Mouse (Mus musculus) neural tube, embryonic 11.5 days (tissue): ENCODE data around the gene Ninj2. TPM values are rescaled to one million over a fixed set of nuclear protein-coding genes. Genes with fewer than 3 reads are reported as not detected.

Source experiments
- ATAC-seq: fragments of 200-750 bp; cut with Nextera tagmentation; 2 replicates; pipeline ENCODE4 v1.8.0; 2017; ENCODE audit warnings: moderate number of reproducible peaks, mild to moderate bottlenecking, moderate TSS enrichment, moderate library complexity; ENCODE audit not compliant: insufficient read depth, low FRiP score, low TSS enrichment
- DNase-seq: peaks from one replicate; pipeline ENCODE4 v3.0.0-alpha.2; 2015; ENCODE audit warnings: low spot score
- H3K27ac ChIP-seq: fragments of 300-500 bp; sonication (generic); 2 replicates; pipeline ENCODE4 v1.5.1; 2014; ENCODE audit warnings: low read depth, mild to moderate bottlenecking, low read length
- H3K27me3 ChIP-seq: fragments of 300-500 bp; sonication (generic); 2 replicates; pipeline ENCODE4 v1.6.1; 2014; ENCODE audit warnings: mild to moderate bottlenecking, low read length, mixed read lengths; ENCODE audit not compliant: control insufficient read depth, insufficient read depth
- H3K36me3 ChIP-seq: fragments of 300-500 bp; sonication (generic); 2 replicates; pipeline ENCODE4 v1.6.1; 2014; ENCODE audit warnings: mild to moderate bottlenecking, low read length, moderate library complexity, mixed read lengths; ENCODE audit not compliant: control insufficient read depth, insufficient read depth
- H3K4me1 ChIP-seq: fragments of 300-500 bp; sonication (generic); 2 replicates; pipeline ENCODE4 v1.6.1; 2014; ENCODE audit warnings: low read length, mixed read lengths; ENCODE audit not compliant: control insufficient read depth, insufficient read depth
- H3K4me2 ChIP-seq: fragments of 300-500 bp; sonication (generic); 2 replicates; pipeline ENCODE4 v1.6.1; 2014; ENCODE audit warnings: low read depth, mild to moderate bottlenecking, moderate library complexity
- H3K4me3 ChIP-seq: fragments of 300-500 bp; sonication (generic); 2 replicates; pipeline ENCODE4 v1.5.1; 2014; ENCODE audit warnings: low read depth, low read length
- H3K9ac ChIP-seq: fragments of 300-500 bp; sonication (generic); 2 replicates; pipeline ENCODE4 v1.6.1; 2014; ENCODE audit warnings: mild to moderate bottlenecking, low read length
- H3K9me3 ChIP-seq: fragments of 300-500 bp; sonication (generic); 2 replicates; pipeline ENCODE4 v1.6.1; 2016; ENCODE audit warnings: low read length; ENCODE audit not compliant: control insufficient read depth
- WGBS: fragments of 180-500 bp; shearing (Covaris S2); extraction: QIAGEN DNeasy Blood & Tissue Kit; methylation state at CpG from one replicate; pipeline ENCODE4 v1.1.7; 2014; 5-methylcytosine and 5-hydroxymethylcytosine counted together
- polyA plus RNA-seq: library from polyadenylated mRNA; unstranded; fragments of >200 nt; fragmentation: Nextera tagmentation; extraction: Ambion mirVana; gene quantifications from 2 replicates; pipeline ENCODE4 v1.2.1, GENCODE M21; 2014

The Ninj2 gene
- not detected in 2 replicates for polyA plus RNA-seq

- Histone ChIP-seq H3K27ac (no peak within 1 kb of the TSS), H3K36me3 (no peaks in the 10 kb centered on the region), H3K4me3 (no peak within 1 kb of the TSS), H3K9me3 (no peaks in the 10 kb centered on the region), H3K27me3 (no peaks in the 10 kb centered on the region), H3K9ac (no peak within 1 kb of the TSS), H3K4me2 (no peak within 1 kb of the TSS), H3K4me1 (no peaks in the 10 kb centered on the region)
- ATAC-seq: no peak
- no peak for DNase-seq
- 65% methylated on average over 11 of the region's 11 CpGs for WGBS
Observed at GRCm38 (mm10) chr6:120093100-120093499, at the start of gene Ninj2. Gene Ninj2, plus strand, starts transcription at chr6:120093350.

GRCm38 (mm10) chr6:120045406-120045805, 47.7 kb upstream of the Ninj2 start:
- Histone ChIP-seq H3K27ac (no peak overlapping the region), H3K27me3 (no peaks in the 10 kb centered on the region)

GRCm38 (mm10) chr6:120047705-120048292, 45.4 kb upstream of the Ninj2 start:
- H3K9me3 ChIP-seq: no peaks in the 10 kb centered on the region
- H3K4me2 ChIP-seq: no peak overlapping the region
- no peaks in the 10 kb centered on the region for H3K27me3 ChIP-seq
- H3K4me3 ChIP-seq: no peak overlapping the region
- H3K27ac ChIP-seq: no peak overlapping the region
- H3K36me3 ChIP-seq: no peaks in the 10 kb centered on the region
- H3K9ac ChIP-seq: no peak overlapping the region
- no peak for DNase-seq
- ATAC-seq: no peak
- H3K4me1 ChIP-seq: no peaks in the 10 kb centered on the region
- 83% methylated on average over 7 of the region's 7 CpGs for WGBS

More at GRCm38 (mm10) chr6:120045406-120045805, 47.7 kb upstream of the Ninj2 start:
- H3K9me3 ChIP-seq: no peaks in the 10 kb centered on the region
- 87% methylated on average over 4 of the region's 4 CpGs for WGBS
- no peak overlapping the region for H3K4me3 ChIP-seq
- no peak overlapping the region for H3K4me2 ChIP-seq
- no peaks in the 10 kb centered on the region for H3K36me3 ChIP-seq
- H3K9ac ChIP-seq: no peak overlapping the region
- ATAC-seq: no peak
- no peaks in the 10 kb centered on the region for H3K4me1 ChIP-seq
- DNase-seq: no peak

- no peaks in the 10 kb centered on the region for H3K27me3 ChIP-seq
- H3K9ac ChIP-seq: no peak overlapping the region
- no peak overlapping the region for H3K4me2 ChIP-seq
- no peaks in the 10 kb centered on the region for H3K4me1 ChIP-seq
- WGBS: 81% methylated on average over 6 of the region's 6 CpGs
- H3K36me3 ChIP-seq: no peaks in the 10 kb centered on the region
- no peak overlapping the region for H3K27ac ChIP-seq
- DNase-seq: no peak
- ATAC-seq: no peak
- no peak overlapping the region for H3K4me3 ChIP-seq
- H3K9me3 ChIP-seq: no peaks in the 10 kb centered on the region
Observed at GRCm38 (mm10) chr6:120054412-120054811, 38.7 kb upstream of the Ninj2 start.

GRCm38 (mm10) chr6:120055666-120056540, 37.2 kb upstream of the Ninj2 start:
- H3K4me1 ChIP-seq: no peaks in the 10 kb centered on the region
- H3K4me3 ChIP-seq: no peak overlapping the region
- no peaks in the 10 kb centered on the region for H3K36me3 ChIP-seq
- WGBS: 68% methylated on average over 2 of the region's 2 CpGs
- no peak overlapping the region for H3K27ac ChIP-seq
- DNase-seq (no peak), ATAC-seq (no peak)
- H3K9ac ChIP-seq: no peak overlapping the region
- no peak overlapping the region for H3K4me2 ChIP-seq
- H3K9me3 ChIP-seq: no peaks in the 10 kb centered on the region
- no peaks in the 10 kb centered on the region for H3K27me3 ChIP-seq

GRCm38 (mm10) chr6:120062934-120063333, 30.2 kb upstream of the Ninj2 start:
- no peak overlapping the region for H3K4me3 ChIP-seq
- H3K9ac ChIP-seq: no peak overlapping the region
- no peaks in the 10 kb centered on the region for H3K27me3 ChIP-seq
- H3K4me1 ChIP-seq: no peaks in the 10 kb centered on the region
- no peak overlapping the region for H3K4me2 ChIP-seq
- no peak overlapping the region for H3K27ac ChIP-seq
- no peaks in the 10 kb centered on the region for H3K9me3 ChIP-seq
- H3K36me3 ChIP-seq: no peaks in the 10 kb centered on the region
- DNase-seq (no peak), ATAC-seq (no peak)
- 88% methylated on average over 5 of the region's 5 CpGs for WGBS

- Histone ChIP-seq H3K4me3 (no peak overlapping the region), H3K27me3 (no peaks in the 10 kb centered on the region), H3K9ac (no peak overlapping the region), H3K4me1 (no peaks in the 10 kb centered on the region), H3K4me2 (no peak overlapping the region), H3K9me3 (no peaks in the 10 kb centered on the region), H3K36me3 (no peaks in the 10 kb centered on the region), H3K27ac (no peak overlapping the region)
- DNase-seq: no peak
- 39% methylated on average over 2 of the region's 2 CpGs for WGBS
- ATAC-seq: no peak
Observed at GRCm38 (mm10) chr6:120064627-120065026, 28.5 kb upstream of the Ninj2 start.

- Histone ChIP-seq H3K36me3 (no peaks in the 10 kb centered on the region), H3K4me3 (no peak overlapping the region), H3K4me1 (no peaks in the 10 kb centered on the region), H3K27ac (no peak overlapping the region), H3K27me3 (no peaks in the 10 kb centered on the region), H3K4me2 (no peak overlapping the region), H3K9ac (no peak overlapping the region), H3K9me3 (no peaks in the 10 kb centered on the region)
- WGBS: 68% methylated on average over 6 of the region's 6 CpGs
- ATAC-seq (no peak), DNase-seq (no peak)
Observed at GRCm38 (mm10) chr6:120065552-120066177, 27.5 kb upstream of the Ninj2 start.
